Mouse (Mus musculus) thymus, postnatal 4 days (tissue): ENCODE data around the gene Mtx1.

Experiments used
- DNase-seq: peaks from one replicate; pipeline ENCODE4 v3.0.0; 2021

Mtx1 gene

GRCm38 (mm10) chr3:89210731-89211130 is 16.2 kb downstream of the Mtx1 start:
- no peak for DNase-seq

DNA sequence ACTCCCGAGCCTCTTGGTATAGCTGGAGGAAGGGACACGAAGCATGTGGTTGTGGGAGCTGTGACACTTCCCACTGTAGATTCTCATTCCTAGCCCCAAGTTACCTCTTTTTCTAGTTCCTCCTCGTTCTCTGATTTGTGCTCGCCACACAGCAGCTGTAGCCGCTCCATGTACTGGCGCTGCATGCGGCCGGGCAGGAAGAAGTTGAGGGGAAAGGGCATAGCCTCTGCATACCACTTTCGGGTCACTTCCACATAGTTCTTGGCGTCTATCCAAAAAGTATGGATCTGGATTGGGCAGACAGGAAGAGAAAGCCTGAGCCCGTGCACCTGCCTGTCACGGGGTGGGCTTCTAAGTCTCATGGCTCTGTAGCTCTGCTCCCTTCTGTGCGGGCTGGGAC is 16.7 kb downstream of the Mtx1 start:
- DNase-seq: no peak

- DNase-seq: no peak
Measured at GRCm38 (mm10) chr3:89209731-89210130, 17.2 kb downstream of the Mtx1 start.

GRCm38 (mm10) chr3:89208736-89209135 is 18.2 kb downstream of the Mtx1 start:
- no peak for DNase-seq

DNA sequence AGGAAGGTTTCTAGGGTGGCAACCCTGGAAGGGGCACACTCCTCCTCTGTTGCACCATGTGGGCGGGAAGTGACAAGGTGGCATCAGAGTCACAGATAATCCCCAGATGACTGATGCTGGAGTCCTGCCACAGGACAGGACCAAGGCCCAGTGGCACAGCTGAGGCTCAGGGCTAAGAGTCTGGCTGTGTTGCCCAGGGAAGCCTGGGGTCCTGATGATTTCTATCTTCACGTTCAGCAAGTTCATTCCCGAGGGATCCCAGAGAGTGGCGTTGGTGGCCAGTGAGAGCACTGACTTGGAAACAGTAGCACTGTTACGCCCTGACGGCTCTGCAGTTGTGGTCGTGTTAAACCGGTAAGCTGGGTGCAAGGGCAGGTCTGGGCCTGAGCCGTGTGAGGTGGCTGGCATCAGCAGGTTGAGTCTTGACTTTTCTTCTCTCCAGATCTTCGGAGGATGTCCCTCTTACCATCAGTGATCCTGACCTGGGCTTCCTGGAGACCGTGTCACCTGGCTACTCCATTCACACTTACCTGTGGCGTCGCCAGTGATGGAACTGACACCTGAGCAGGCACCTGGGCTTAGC is 18.7 kb downstream of the Mtx1 start:
- DNase-seq: no peak

- no peak for DNase-seq
Measured at GRCm38 (mm10) chr3:89206695-89207094, 20.2 kb downstream of the Mtx1 start.

DNA sequence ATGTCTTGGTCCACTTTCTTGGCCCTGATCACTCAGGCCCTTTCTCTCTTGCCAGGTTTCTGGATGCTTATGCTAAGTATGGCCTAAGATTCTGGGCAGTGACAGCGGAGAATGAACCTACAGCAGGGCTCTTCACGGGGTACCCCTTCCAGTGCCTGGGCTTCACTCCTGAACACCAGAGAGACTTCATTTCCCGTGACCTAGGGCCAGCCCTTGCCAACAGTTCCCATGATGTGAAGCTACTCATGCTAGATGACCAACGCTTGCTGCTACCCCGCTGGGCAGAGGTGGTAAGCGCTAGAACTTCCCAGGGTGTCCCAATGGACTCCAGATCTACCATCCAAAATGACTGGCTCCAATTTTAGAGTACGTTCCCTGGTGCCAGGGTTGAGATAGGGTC is 20.8 kb downstream of the Mtx1 start:
- no peak for DNase-seq

GRCm38 (mm10) chr3:89203142-89203514 is 23.8 kb downstream of the Mtx1 start:
- no peak for DNase-seq

GRCm38 (mm10) chr3:89202253-89203141 is 24.4 kb downstream of the Mtx1 start, which contains the start of gene Gba:
Gba (plus strand) TSS chr3:89202928.
- DNase-seq: peak; percentile 89

GRCm38 (mm10) chr3:89199839-89200238 is 27.0 kb downstream of the Mtx1 start:
- DNase-seq: no peak

- DNase-seq: peak; percentile 95
Measured at GRCm38 (mm10) chr3:89195979-89196877, 30.7 kb downstream of the Mtx1 start.

GRCm38 (mm10) chr3:89193853-89194252 is 33.0 kb downstream of the Mtx1 start:
- peak; percentile 77 for DNase-seq

- DNase-seq: peak; percentile 13
Measured at GRCm38 (mm10) chr3:89193351-89193750, 33.5 kb downstream of the Mtx1 start.

DNA sequence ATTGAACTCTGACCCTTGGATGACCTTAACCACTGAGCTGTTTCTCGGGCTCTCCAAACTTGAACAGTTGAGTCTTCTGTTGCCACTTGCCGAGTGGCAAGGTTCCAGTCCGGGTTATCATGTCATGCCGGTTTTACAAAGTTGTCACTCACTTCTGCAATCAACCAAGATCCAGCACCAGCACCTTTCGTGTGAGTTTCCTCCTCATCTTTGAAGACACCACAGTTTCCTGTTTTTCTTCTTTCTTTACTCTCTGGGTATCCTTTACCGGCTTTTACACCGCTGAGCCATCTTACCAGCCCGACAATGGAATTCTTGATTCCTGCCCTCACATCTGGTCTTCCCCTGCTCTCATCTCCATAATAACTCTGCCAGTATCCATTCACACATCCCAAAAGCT is 36.5 kb downstream of the Mtx1 start:
- peak; percentile 62 for DNase-seq

DNA sequence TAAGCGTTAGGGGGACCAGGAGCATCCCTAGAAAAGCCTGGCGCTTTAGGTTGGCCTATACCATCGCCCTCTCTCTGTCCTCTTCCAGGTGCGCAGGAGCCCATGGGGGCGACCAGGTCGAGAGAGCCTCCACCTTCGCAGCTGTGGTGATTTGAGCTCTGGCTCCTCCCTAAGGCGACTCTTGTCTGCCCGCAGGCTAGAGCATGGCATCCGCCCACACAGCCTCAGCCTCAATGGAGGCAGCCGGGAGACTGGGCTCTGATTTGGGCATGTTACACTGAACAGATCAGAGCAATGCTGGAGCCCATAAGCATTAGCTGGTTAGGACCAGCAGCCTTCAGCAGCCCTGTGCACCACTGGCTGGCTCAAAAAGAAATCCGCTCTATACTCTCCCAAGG is 38.4 kb downstream of the Mtx1 start:
- peak; percentile 75 for DNase-seq

DNA sequence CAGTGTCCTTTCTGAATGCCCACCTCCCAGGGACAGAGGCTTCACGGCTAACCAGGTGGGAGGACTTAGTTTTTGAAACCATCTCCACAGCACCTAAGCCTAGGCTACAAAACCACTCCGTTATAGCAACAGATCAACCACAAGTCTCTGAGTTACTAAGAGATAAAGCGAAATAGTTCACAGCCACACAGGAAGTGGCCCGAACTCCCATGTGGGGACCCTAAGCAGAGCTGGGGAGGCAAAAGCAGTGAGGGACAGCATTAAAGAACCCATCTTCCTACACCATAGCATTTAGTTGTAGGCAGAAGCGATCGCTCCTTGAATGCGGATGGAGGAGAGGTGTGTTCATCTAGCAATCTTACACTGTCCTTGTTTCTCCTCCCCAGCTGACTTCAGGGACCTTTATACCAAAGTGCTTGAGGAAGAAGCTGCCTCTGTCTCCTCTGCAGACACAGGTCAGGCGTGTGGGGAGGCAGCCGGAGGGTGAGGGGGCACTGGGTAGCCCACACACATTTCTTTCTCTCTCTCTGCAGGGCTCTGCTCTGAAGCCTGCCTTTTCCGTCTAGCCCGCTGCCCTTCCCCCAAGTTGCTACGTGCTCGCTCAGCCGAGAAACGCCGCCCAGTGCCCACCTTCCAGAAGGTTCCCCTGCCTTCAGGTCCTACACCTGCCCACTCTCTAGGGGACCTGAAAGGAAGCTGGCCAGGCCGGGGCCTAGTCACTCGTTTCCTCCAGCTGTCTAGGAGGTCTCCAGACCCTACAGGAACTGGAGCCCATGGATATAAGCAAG is 39.0 kb downstream of the Mtx1 start:
- DNase-seq: peak; percentile 80

DNA sequence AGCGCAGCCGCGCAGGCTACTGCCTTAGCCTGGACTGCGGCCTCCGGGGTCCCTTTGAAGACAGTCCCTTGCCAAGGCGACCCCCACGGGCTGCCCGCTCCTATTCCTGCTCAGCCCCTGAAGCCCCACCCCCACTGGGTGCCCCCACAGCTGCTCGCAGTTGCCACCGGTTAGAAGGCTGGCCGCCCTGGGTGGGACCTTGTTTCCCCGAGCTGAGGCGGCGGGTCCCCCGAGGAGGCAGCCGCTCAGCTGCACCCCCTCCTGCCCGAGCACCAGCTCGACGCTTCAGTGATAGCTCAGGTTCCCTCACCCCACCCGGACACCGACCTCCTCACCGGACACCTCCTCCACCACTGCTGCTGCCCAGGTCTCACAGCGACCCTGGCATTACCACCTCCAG is 39.7 kb downstream of the Mtx1 start:
- DNase-seq: peak; percentile 88

- peak; percentile 33 for DNase-seq
Measured at GRCm38 (mm10) chr3:89183959-89184315, 43.0 kb downstream of the Mtx1 start.

DNA sequence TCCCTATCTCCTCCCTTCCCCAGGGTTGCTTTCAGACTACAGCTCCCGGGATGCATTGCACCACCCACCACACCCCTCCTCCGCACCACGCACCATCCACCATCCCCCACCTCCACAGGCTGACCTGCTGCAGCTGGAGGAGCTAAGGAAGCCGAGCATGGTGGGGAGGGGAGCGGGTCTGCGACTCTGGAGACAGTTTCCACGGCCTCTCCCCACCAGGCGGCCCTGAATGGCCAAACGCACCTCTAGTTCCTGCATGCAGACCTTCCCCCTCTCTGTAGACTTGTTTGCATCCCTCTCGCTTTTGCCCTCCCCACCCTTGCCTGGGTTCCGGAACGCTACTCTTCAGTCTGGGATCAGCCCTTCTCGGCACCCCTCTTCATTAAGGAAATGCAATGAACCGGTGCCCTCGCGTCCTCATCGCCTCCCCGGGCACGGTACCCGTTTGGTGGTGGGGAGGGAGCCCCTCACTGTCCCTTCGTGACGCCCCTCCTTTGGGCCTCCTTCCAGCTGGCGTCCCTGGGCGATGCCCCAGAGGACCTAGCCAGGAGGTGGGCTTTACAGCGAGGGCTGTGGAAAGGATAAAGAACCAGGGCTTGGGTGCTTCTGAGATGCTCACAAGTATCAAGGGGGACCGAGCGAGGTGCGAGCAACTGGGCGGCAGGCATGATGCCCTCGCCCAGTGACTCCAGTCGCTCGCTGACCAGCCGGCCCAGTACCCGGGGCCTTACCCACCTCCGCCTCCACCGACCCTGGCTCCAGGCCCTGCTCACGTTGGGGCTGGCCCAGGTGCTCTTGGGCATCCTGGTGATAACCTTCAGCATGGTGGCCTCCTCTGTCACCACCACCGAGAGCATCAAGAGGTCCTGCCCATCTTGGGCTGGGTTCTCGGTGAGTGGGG is 43.6 kb downstream of the Mtx1 start, which contains the start of gene Fam189b:
Gene Fam189b (plus strand): TSS at position 86 of the 901 bp plus-strand sequence.
- peak; percentile 88 for DNase-seq

DNA sequence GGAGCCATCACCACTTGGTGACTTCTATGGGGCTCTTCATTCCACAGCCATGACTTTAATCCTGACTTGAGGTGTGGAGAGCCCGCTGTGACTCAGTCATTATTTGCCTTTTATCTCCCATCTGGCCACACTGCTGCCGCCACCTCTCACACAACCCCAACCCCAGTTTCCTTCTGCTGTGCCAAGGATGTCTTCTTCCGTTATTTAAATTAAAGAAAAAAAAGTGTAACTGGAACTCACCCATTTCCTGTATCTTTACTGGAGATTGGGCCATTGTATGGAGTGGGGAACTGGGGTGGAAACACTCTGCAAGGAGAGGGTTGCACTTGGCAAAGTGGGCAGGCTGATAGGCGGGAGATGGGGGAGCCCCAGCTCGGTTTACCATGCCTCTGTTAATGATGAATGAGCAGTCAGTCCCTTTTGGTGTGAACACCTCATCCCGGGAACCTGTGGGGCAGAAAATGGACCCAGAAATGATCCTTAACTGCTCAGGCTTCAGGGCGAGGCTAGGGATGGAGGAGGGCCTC is 44.3 kb downstream of the Mtx1 start:
- DNase-seq: peak; percentile 28
